Mouse (Mus musculus): ENCODE results near the gene Map3k13. TPM values are rescaled to one million over a fixed set of nuclear protein-coding genes. Genes with fewer than 3 reads are reported as not detected.

Map3k13 gene
- total RNA-seq, 2 experiments from 2014 or later = 2.1 to 2.2 TPM

- DNase-seq (ENCODE audit: low spot score in 2 of 2) = no peak
Observed at GRCm38 (mm10) chr16:21848847-21849246, 54.7 kb downstream of the Map3k13 start.

DNA sequence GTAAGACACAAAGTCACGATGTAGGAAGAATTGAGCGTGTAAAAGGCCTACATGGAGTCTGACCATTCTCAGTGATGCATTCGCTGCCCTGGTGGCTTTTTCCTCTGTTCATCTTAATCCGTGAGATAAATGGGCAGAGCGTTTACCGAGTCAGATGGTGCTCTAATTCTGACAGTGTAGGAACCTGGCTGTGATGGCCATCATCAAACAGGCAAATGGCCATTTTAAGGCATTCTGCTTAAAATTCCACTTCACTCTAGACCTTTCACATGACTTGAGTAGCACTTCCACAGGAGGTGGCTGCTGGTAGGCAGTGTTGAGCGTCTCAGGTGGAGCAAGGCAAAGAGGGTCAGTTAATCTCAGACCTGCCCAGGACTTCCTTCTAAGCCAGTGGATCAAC, 58.2 kb downstream of the Map3k13 start:
- DNase-seq (ENCODE audit: low spot score in 2 of 2) = no peak

- DNase-seq (ENCODE audit: low spot score in 2 of 2) = no peak
Observed at GRCm38 (mm10) chr16:21853446-21853941, 59.3 kb downstream of the Map3k13 start.

GRCm38 (mm10) chr16:21854589-21855284, 60.6 kb downstream of the Map3k13 start:
- DNase-seq (ENCODE audit: low spot score in 2 of 2) = no peak

DNA sequence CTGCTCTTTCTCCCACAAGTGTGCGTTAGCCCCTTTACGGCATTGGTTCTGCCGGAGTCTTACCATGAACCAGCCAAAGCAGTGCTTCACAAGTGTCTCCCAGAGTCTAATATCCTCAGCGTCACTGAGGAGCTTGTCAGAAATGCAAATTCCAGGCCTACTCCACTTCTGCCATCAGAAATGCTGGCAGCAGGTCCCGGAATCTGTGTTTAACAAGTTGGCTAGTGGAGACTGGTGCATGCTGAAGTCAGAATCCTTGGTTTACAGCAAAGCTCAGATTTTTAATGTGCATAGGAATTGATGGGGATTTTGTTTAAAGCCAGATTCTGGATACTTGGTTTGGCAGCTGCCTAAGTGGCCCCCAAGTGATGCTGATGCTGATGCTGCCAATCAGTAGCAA, 62.0 kb downstream of the Map3k13 start:
- no peak for DNase-seq (ENCODE audit: low spot score in 2 of 2)

DNA sequence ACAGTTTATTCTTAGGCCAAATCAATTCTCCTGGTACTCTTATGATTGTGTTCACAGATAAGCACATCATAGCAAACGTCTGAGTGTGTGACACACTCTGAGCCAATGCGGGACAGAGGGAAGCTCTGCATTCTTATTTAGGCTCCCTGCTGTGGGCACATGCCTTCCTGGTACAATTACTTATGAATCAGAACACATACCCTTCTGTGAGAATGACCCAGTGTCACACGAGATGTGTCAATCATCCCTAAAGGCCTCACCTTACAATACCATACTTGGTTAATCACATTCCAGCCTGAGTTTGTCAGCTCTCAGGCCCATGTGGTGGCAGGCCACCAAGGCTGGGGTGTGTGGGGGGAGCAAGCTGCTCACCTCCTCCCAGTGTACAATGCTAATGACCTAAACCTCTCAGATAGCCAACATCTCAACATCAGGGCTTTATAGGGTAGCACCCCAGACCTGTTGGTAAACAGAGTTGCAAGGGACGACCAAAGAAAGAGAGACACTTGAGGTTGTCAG, 63.0 kb downstream of the Map3k13 start:
- no peak for DNase-seq (ENCODE audit: low spot score in 2 of 2)

DNA sequence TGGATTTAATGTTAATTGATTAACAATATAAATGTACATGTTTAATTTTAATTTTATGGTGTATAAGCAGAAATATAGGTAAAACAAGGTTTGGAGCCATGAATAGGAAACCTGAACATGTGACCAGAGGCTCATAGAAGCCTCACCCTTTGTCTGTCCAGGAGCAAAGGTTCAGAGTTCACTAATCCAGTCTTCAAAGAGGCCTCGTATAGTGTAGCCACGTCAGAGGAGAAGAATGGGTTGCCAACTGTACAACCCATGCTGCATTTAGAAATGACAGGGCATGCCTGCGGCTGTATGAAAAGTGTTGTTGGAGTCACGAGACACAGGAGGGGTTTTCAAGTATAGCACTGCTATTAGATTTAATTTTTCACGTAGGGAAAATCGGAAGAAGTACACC, 64.0 kb downstream of the Map3k13 start:
- no peak for DNase-seq (ENCODE audit: low spot score in 2 of 2)

DNA sequence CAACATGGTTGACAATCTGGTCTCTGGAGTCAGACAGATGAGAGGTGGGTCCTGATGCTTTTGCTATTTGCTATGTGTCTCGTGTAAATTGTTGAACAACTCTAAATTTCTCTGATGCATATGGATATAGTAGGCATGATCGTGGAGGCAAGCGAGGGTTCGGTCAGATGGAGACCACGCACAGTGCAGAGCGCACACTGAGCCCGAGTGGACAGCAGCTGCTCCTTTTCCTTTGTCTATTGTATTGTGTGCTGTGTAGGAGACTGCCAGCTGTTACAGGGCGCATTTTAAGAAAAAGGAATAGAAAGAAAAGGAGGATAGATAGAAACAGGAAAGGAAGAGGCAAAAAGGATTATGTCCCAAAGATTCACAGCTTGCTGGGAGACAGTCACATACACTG, 64.7 kb downstream of the Map3k13 start:
- DNase-seq (ENCODE audit: low spot score in 2 of 2) = no peak

DNA sequence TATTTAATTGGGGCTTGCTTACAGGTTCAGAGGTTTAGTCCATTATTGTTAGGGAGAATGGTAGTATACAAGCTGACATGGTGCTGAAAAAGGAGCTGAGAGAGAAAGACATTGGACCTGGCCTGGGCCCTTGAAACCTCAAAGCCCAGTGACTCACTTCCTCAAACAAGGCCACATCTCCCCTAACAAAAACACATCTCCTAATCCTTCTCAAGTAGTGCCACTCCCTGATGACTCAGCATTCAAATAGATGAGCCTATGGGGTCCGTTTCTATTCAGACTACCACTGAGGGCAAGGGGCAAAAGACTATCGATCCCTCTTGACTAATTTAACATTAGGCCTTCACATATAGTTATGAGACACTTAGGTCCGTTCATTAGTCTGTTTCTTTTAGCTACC, 68.3 kb downstream of the Map3k13 start:
- DNase-seq (ENCODE audit: low spot score in 2 of 2) = no peak

GRCm38 (mm10) chr16:21865250-21865982, 71.3 kb downstream of the Map3k13 start:
- DNase-seq (ENCODE audit: low spot score in 2 of 2) = no peak

- DNase-seq (ENCODE audit: low spot score in 2 of 2) = no peak
Observed at GRCm38 (mm10) chr16:21865983-21866575, 71.9 kb downstream of the Map3k13 start.

DNA sequence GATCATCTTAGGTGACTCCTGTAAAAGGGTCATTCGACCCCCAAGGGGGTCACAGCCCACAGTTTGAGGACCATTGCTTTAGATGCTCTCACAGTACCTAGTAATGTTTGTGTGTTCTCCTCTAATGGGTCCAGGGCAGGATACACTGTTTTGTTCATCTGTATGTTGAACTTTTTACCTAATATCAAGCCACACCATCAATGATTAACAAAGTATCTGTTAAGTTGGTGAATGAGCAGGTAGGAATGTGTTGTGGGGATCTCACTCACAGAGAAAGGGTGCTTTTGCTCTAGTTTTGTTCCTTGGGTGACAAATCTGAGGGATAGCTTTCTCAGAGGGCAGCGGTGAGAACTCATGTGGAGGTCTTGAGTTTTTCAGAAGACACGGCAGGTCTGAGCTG, 73.6 kb downstream of the Map3k13 start:
- DNase-seq (ENCODE audit: low spot score in 2 of 2) = no peak

DNA sequence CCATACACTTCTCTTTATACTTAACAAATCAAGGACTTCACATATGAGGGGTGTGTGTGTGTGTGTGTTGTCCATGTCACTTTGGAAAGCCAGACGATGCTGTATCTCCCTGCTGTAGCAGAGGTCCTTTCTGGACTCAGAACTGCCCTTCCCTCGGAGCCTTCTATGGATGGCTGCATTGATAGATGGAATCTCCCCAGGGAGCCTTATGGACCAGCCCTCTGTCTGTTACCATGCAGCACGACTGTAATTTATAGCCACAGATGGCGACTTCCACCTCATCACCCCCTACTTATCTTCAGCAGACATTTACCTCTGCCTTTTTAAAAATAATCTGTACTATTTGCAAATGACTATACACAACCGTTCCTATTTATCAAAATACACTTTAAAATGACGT, 74.5 kb downstream of the Map3k13 start:
- DNase-seq (ENCODE audit: low spot score in 2 of 2) = no peak

GRCm38 (mm10) chr16:21869879-21870278, 75.7 kb downstream of the Map3k13 start:
- no peak for DNase-seq (ENCODE audit: low spot score in 2 of 2)

DNA sequence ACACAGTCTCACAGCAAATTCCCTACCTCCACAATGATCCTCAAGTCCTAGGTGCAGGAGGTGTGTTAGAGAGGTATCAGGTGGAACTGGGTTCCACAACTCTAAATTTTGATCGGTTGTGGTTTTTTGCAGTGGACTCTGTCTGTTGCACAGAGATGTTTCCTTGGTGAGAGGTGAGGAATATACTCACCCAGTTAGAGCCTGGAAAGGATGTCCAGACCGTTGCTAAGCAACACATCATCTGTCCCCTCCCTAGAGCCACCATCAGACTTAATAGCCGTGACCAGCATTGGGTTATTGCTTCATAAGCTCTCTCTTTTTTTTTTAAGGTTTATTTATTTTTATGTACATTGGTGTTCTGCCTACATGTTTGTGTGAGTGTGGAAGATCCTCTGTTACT, 83.6 kb downstream of the Map3k13 start:
- DNase-seq (ENCODE audit: low spot score in 2 of 2) = no peak

DNA sequence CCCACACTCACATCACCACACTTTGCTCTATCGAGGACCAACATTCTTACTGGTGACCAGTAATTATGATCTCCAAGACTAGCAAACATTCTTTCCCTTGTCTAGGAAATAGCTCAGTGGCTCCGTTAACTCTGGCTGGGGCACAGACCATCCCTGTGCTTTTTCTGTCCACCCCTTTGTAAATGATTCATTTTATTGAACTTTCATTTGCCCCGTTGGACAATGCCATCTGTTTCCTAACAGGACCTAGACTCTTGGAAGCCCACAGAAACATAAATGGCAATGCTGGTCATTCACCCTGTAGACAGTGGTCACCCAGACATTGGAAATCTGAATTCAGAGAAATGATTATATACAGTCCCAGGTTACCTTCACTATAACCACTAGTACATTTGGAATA, 84.7 kb downstream of the Map3k13 start:
- no peak for DNase-seq (ENCODE audit: low spot score in 2 of 2)

GRCm38 (mm10) chr16:21881181-21881580, 87.0 kb downstream of the Map3k13 start:
- no peak for DNase-seq (ENCODE audit: low spot score in 2 of 2)

- DNase-seq (ENCODE audit: low spot score in 2 of 2) = no peak
Observed at GRCm38 (mm10) chr16:21881582-21882259, 87.6 kb downstream of the Map3k13 start.

DNA sequence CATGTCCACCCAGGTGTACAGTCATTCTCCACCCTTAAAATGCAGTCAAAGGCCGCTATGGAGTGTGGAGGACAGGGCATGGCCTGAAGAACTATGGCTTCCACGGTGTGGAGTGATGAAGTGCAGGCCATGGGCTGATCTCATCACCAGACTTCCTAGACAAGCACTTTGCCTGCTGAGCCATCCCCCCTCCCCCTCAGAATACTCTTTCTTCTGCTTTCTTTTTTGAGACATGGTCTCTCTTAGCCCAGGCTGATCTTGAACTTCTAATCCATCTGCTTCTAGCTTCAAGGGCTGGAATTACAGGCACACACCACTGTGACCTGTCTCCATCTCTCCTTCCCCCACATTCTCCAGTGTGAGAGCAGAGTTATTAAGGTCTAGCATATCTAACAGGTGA, 93.5 kb downstream of the Map3k13 start:
- no peak for DNase-seq (ENCODE audit: low spot score in 2 of 2)

DNA sequence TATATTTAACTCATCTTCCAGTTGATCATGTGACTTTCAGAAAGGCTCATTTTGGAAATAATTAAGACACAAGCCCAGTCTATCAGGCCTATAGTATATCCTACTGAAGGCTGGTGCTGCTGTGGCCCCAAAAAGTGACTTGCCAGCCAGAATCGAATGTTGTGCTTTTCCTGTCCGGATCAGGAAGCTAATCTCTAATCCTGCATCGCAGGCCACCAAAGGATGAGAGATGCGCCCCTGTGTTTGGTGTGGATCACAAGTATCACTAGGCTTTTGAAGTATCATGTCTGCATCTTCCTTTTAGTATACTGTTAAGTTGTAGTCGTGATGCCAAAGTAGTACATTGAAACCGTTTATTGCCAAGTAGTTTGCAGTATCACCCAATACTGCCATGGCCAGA, 99.7 kb downstream of the Map3k13 start:
- DNase-seq (ENCODE audit: low spot score in 2 of 2) = no peak

DNA sequence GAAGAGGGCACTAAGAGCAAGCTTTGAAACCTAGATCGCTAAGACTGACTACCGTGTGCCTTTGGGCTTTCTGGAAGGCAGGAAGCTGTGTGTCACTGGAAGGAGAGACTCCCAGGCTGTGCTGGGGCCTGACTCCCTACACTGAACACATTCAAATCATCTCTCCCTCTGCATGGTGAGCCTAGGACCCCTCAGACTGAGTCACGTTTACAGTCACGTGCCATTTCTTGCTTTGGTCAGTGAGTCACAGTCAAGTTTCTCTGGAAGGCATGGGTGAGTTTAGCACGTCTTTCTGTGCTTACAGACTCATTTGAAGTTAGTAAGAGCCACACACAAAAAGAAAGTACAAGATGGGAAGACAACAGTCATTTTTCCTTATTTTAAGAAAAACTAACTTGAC, 107.1 kb downstream of the Map3k13 start:
- DNase-seq (ENCODE audit: low spot score in 2 of 2) = no peak

DNA sequence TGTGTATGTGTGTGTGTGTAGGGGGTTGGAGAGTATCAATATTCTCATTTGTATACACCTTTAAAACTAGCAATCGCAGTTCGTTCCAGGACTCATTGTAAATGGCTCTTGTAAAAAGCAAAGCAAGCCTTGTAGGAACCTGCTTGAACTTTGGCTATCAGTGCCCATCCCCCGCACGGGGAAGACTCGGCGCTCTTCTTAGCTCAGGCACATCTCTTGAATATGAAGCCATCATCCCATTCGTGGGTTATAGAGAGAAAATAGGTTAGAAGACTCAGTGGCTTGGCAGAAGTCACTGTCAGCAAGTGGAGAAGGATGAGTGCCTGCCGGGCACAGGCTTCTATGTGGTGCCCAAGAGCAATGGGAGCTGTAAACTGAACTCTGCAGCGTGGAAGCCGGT, 110.5 kb downstream of the Map3k13 start:
- DNase-seq (ENCODE audit: low spot score in 2 of 2) = no peak

Measured in adrenal gland, postnatal 4 days (tissue).